Mouse (Mus musculus): ENCODE data around the gene Olfr138. TPM values are rescaled to one million over a fixed set of nuclear protein-coding genes. Genes with fewer than 3 reads are reported as not detected.

Olfr138 gene
- not detected in 2 replicates for polyA plus RNA-seq (2012; rRNA removed)

DNA sequence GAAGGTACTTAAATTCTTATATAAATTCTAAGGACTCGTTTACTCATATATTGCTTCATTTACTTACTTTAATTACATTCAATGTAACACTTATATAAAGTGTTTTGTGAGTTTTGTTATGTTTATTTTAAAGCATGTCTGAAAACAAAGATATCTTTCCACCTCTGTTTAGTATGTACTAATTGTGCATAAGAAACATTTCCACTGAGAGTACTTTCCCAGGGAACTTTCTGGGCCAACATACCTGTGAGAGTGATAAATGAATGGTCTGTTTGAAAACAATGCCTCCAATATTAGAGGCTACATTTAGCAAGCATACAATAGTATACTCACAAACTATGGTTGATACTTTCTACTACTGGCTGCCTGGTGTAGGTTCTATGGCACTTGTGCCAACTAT is at the start of gene Olfr138:
TSS of gene Olfr138 (plus strand) at position 301 of the 400 bp plus-strand sequence.
- Histone ChIP-seq H3K4me1 (ENCODE audit: control insufficient read depth, insufficient read depth, insufficient read length, low read length) (no peaks in the 10 kb centered on the region), H3K36me3 (ENCODE audit: control insufficient read depth, insufficient read depth, low read length) (no peaks in the 10 kb centered on the region), H3K27me3 (ENCODE audit: control insufficient read depth, insufficient read depth, low read length) (no peaks in the 10 kb centered on the region), H3K4me3 (ENCODE audit: low read depth, low read length) (no peak within 1 kb of the TSS), H3K27ac (ENCODE audit: insufficient read depth, low read depth, low read length) (no peak within 1 kb of the TSS)
- TF ChIP-seq CTCF (IDR thresholded peaks at IDR 0.05; ENCODE audit: extremely low read depth, insufficient read length, insufficient replicate concordance, low read depth, low read length) (no peak), POLR2A (IDR thresholded peaks at IDR 0.05; ENCODE audit: low read depth, low read length) (no peak)
- 59% methylated on average over 1 of the region's 1 CpGs for WGBS

- H3K27me3 ChIP-seq (ENCODE audit: control insufficient read depth, insufficient read depth, low read length) = no peaks in the 10 kb centered on the region
- no peak within 1 kb of the TSS for H3K27ac ChIP-seq (ENCODE audit: insufficient read depth, low read depth, low read length)
- no peak within 1 kb of the TSS for H3K4me3 ChIP-seq (ENCODE audit: low read depth, low read length)
- no peak for TF ChIP-seq CTCF (IDR thresholded peaks at IDR 0.05; ENCODE audit: extremely low read depth, insufficient read length, insufficient replicate concordance, low read depth, low read length)
- TF ChIP-seq POLR2A (IDR thresholded peaks at IDR 0.05; ENCODE audit: low read depth, low read length) = no peak
- H3K4me1 ChIP-seq (ENCODE audit: control insufficient read depth, insufficient read depth, insufficient read length, low read length) = no peaks in the 10 kb centered on the region
- no peaks in the 10 kb centered on the region for H3K36me3 ChIP-seq (ENCODE audit: control insufficient read depth, insufficient read depth, low read length)
Measured at GRCm38 (mm10) chr17:38307470-38307869, 46.6 kb downstream of the Olfr138 start, which contains the start of gene Olfr137. Gene Olfr137 (minus strand): TSS chr17:38307570.

Other genes starting within 250 kb of the Olfr138 start
- not detected in 2 replicates for gene Olfr129, start 201.0 kb upstream of the Olfr138 start, polyA plus RNA-seq (2012; rRNA removed)
- gene Olfr130, start 197.1 kb upstream of the Olfr138 start, polyA plus RNA-seq (2012; rRNA removed) = not detected in 2 replicates
- gene Olfr131, start 172.3 kb upstream of the Olfr138 start, polyA plus RNA-seq (2012; rRNA removed) = not detected in 2 replicates
- not detected in 2 replicates for gene Olfr132, start 126.5 kb upstream of the Olfr138 start, polyA plus RNA-seq (2012; rRNA removed)
- not detected in 2 replicates for gene Olfr133, start 115.8 kb upstream of the Olfr138 start, polyA plus RNA-seq (2012; rRNA removed)
- gene Olfr134, start 89.6 kb upstream of the Olfr138 start, polyA plus RNA-seq (2012; rRNA removed) = not detected in 2 replicates
- not detected in 2 replicates for gene Olfr135, start 56.7 kb upstream of the Olfr138 start, polyA plus RNA-seq (2012; rRNA removed)
- not detected in 2 replicates for gene Olfr137, start 46.5 kb downstream of the Olfr138 start, polyA plus RNA-seq (2012; rRNA removed)
- gene Olfr136, start 68.8 kb downstream of the Olfr138 start, polyA plus RNA-seq (2012; rRNA removed) = not detected in 2 replicates
- gene Esp36, start 159.2 kb downstream of the Olfr138 start, polyA plus RNA-seq (2012; rRNA removed) = not detected in 2 replicates